Mouse (Mus musculus) kidney, postnatal 25 days (tissue): ENCODE measurements around the gene St13.
A peak's percentile ranks its signal among the peaks of the same experiment; 100 is the strongest.

Experiments used
- DNase-seq, 2 experiments: peaks; one replicate each; pipeline ENCODE4 v3.0.0; 2021; ENCODE audit warnings: mixed read lengths in 2 of 2

Gene St13

GRCm38 (mm10) chr15:81364271-81364670 is 35.6 kb downstream of the St13 start:
- no peak for DNase-seq

DNA sequence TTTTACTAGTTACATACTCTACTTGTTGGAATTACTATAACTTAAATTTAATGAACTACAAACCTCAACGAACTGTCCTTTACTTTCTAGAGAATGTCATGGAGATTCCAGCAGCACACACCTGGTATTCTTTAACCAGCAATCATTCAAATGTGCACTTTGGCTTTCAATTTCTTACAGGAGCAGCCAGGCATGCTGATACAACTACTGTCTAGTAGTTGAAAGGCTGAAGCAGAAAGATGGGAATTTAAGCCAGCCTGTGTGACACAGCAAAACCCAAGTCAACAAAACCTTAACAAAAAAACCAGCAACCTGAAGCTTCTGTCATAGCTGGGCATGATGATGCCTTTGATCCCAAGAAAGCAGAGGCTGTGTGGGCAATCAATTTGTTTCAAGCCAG is 37.4 kb downstream of the St13 start:
- peak; percentile 21 to 44 for DNase-seq

DNA sequence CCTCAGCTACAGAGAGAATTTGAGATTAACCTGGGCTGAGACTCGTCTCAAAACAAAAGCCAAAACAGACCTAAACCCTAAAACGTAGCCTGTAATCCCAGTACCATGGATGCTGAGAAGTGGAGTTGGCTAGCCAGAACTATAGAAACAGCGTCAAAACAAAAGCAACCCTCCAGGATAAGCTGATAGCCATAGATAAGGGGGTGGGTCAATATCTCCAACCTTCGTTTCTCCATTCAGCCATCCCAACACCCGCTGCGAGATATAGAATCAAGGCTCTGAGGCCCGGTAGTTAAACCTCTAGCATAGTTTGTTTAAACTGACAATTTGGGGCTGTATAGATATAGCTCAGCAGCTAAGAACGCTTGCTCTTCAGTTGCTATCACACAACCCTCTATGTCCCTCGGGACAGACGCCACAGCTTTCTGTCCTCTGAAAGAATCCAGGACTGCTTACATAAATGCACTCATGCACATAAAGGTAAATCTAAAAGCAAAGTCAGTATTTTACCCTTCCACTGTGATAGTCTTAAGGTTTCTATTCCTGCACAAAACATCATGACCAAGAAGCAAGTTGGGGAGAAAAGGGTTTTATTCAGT is 38.4 kb downstream of the St13 start:
- DNase-seq: no peak

- no peak for DNase-seq
Measured at GRCm38 (mm10) chr15:81361022-81361404, 38.9 kb downstream of the St13 start.

GRCm38 (mm10) chr15:81360345-81361021 is 39.4 kb downstream of the St13 start, which contains the start of gene Slc25a17:
TSS of gene Slc25a17 (minus strand) at chr15:81360812.
- peak; percentile 96 to 98 for DNase-seq

- no peak for DNase-seq
Measured at GRCm38 (mm10) chr15:81359421-81359820, 40.5 kb downstream of the St13 start.

- peak; percentile 56 to 72 for DNase-seq
Measured at GRCm38 (mm10) chr15:81358943-81359342, 40.9 kb downstream of the St13 start.

DNA sequence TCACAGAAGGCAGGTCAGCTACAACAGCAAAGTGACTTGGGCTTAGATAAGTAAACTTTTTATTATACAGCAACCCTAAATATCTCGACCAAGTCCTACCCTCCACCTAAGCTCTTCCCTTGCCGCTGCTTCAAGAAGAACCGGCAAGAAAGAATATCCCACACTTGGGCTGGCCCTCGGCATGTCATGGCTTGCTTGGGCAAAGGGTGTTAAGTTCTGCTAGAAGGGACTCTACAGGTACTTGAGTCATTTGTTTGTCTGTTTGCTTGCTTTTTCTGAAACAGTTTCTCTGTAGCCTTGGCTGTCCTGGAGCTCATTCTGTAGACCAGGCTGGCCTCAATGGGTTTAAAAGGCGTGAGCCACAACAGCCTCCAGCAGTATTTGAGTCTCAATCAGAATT is 42.9 kb downstream of the St13 start:
- DNase-seq: no peak

DNA sequence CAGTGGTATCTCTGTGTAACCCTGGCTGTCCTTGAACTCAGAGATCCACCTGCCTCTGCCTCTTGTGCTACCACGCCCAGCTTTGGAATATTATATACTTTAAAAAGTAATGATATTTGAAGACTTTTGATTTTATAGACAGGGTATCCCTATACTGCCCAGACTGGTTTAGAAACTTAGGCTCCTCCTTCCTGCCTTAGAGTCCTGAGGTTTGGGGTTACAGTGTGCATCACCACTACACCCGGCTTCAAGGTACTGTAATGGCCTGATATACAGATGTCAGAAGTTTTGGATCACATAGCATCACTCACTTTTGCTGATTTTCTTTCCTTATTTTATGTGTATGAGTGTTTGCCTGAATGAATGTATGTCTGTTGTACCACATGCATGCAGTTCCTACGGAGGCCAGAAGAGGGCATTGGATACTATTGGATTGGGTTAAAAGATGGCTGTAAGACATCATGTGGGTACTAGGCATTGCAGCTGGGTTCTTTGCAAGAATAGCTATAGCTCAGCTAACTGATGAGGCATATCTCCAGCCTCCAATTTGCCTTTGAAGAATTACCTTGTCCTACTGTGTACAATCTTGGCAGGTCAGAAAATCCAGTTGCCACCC is 44.6 kb downstream of the St13 start:
- peak; percentile 65 to 85 for DNase-seq

- no peak for DNase-seq
Measured at GRCm38 (mm10) chr15:81352638-81353037, 47.2 kb downstream of the St13 start.

DNA sequence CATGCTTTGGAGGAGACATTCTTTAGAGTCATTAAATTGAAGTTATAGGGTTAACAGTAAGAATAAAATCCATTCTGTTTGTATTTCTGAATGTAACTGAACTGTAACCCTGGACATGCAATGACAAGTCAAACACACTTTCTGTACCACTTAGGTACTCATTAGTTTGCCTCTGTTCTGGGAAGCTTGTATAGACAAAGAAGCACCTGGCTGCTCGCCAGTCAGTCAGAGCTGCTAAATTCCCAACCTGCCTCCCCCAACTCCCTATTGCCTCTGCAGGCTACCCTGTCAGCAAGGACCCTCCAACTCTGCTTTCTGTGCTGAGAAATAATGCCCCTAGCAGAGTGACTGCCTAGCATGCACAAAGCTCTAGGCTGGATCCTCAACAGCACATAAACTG is 49.5 kb downstream of the St13 start:
- no peak for DNase-seq

DNA sequence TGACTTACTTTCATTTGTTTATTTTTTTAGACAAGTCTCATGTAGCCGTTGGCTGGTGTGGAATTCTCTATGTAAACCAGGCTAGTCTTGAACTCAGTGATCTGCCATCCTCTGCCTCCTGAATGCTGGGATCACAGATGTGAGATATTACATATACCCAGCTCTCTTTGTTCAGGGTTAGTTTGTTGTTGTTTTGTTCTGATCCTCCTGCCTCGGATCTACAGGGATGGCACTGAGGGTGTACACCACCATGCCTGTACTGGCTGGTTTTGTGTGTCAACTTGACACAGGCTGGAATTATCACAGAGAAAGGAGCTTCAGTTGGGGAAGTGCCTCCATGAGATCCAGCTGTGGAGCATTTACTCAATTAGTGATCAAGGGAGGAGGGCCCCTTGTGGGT is 51.5 kb downstream of the St13 start:
- DNase-seq: no peak

DNA sequence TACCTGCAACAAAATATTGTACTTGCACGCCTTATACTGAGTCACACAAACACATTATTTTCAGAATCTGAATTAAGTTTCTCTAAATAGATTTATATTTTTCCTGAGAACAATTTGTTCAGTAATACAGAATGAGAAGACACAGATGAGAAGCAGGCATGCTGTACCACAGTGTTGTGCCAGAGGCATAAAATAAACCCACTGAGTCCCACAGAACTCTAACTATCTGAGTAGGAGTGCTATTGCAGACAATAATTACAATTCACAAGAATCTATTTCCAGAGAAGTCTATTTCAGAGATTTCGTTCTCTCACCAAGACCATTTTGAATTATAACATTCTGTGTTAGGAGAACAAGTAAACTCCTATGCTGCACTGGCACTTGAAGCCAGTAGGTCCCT is 52.4 kb downstream of the St13 start:
- no peak for DNase-seq

- DNase-seq: no peak
Measured at GRCm38 (mm10) chr15:81341426-81341825, 58.5 kb downstream of the St13 start.

- DNase-seq: no peak
Measured at GRCm38 (mm10) chr15:81339158-81339557, 60.7 kb downstream of the St13 start.

GRCm38 (mm10) chr15:81336466-81336865 is 63.4 kb downstream of the St13 start:
- no peak for DNase-seq

DNA sequence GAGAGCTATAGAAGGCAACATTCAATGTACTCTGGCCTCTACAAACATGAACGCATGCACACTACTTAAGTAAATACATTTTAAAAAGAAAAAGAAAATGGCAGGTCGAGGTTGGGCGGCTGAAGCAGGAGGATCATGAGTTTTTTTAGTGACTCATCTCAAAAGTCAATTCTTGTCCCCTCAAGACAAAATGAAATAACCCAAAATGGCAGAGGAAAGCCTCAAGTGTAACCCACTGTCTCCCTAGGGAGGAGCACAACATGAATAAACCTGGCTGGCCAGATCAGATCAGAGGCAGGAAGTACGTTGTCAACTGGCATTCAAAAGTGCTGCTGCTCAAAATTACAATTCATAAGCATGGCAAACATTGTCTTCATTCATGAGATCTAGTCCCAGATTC is 67.4 kb downstream of the St13 start:
- DNase-seq: no peak

GRCm38 (mm10) chr15:81330816-81331433 is 69.0 kb downstream of the St13 start:
- no peak for DNase-seq

DNA sequence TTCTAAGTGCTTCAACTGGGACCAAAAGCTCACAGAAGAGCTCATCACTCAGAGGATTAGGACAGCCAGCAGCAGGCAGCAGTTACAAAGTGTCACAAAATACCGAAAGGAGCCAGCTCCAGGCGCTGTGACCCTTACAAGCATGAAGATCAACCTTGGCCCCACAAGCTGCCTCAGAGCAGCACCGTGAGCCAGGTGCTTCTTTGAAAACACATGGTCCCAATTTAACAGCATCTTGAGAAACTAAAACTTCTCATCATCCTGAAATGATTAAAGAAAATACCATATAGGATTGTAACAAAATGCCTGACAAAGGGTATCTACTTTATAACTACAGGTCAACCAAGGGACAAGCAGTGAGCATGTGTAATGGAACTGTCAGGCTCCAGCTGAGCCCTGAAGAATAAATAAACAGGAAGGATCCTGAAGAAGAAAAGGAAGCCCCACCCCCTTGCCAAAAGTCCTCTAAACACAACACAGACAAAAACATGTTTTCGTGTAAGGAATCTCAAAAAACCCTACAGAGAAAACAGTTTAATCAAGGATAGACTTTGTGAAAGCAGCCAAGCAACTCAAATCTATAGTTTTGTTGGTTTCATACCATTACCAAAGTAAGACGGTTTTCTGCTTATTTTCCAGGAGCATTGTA is 70.0 kb downstream of the St13 start:
- DNase-seq: peak; percentile 42 to 49

- peak; percentile 44 to 68 for DNase-seq
Measured at GRCm38 (mm10) chr15:81327501-81327900, 72.4 kb downstream of the St13 start.

DNA sequence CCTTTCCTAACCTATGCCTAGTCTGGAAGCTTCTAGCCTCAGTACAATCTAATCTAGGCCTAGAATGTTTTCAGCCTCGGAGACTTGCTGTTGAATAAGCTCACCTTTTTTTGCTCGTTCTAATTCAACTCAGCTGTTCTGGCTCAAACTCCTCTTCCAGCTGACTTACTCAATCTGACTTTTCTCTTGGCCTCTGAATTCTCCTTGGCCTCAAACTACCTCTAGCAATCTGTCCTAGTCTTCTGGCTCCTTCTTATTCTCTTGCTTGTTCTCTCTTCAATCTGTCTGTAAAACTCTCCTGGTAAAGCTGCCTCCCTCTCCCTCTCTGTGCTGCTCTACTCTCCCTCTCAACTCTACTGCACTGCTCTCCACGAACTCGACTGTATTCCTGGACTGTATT is 74.9 kb downstream of the St13 start:
- no peak for DNase-seq

GRCm38 (mm10) chr15:81320137-81320536 is 79.7 kb downstream of the St13 start:
- no peak for DNase-seq

- no peak for DNase-seq
Measured at GRCm38 (mm10) chr15:81319462-81319861, 80.4 kb downstream of the St13 start.
